Mouse (Mus musculus): Measurements from ENCODE around the gene Zfp653. TPM values are rescaled to one million over a fixed set of nuclear protein-coding genes. Genes with fewer than 3 reads are reported as not detected.
"Not testable (repeated sequence)": the region's sequence is repeated elsewhere in the genome, so short reads cannot be mapped to it uniquely, and the experiment has no call there.

Zfp653 gene
- polyA plus RNA-seq, 1 experiment from 2014 or later, result 5.5 TPM

DNA sequence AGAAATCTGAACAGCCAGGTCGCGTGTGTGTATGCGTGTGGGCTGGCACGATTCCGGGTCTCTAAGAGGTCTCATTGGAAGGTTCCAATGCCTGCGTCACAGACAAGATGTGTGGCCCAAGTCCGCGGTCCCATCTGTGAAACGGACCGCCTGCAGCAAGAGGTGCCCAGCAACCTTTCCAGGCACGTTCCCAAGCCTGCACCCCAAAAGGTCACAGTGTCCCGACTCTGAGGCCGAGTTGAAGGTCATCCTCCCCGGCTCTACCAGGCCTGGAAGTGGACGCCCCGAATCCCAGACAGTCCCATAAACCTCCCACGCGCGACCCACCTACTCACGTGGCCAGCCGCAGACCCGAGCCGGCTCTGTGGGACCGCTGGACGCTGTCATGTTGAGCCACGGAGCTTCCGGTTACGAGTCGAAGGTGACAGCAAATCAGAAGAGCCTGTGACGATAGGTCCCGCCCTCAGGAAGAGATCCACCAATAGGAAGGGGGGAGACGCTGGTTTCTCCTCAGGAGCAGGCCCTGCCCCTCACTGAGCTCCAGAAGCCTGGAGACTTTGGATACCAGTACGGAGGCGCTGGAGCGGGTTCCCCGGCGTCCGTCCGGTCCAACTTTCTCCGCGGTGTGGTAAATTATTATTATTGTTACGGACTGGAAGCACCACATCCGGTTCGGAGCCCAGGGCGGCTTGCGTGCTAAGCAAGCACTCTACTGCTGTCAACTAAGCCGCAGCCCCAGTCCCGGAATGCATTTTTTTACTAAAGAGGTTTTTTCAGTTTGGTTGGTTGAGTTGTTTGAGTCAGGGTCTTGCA lies 14.1 kb upstream of the Zfp653 start, which contains the start of gene Ecsit:
Gene Ecsit, minus strand, starts transcription at position 417 of the 813 bp plus-strand sequence.
- Histone ChIP-seq H3K4me3 (ENCODE audit: low read depth, low read length) (peak within 1 kb of the TSS; percentile 70), H3K4me2 (ENCODE audit: low read depth, low read length) (peak within 1 kb of the TSS; percentile 73), H3K27me3 (ENCODE audit: control insufficient read depth, insufficient read depth, low read length) (no peaks in the 10 kb centered on the region), H3K9ac (replicated peaks; ENCODE audit: low read length) (peak within 1 kb of the TSS; percentile 63), H3K9me3 (replicated peaks; ENCODE audit: control insufficient read depth, low read length) (no peaks in the 10 kb centered on the region), H3K4me1 (ENCODE audit: control insufficient read depth, insufficient read depth, low read length) (no peaks in the 10 kb centered on the region), H3K36me3 (replicated peaks; ENCODE audit: control insufficient read depth, insufficient read depth, low read depth, low read length) (no peaks in the 10 kb centered on the region), H3K27ac (replicated peaks; ENCODE audit: low read depth, low read length) (no peak within 1 kb of the TSS)
- peak; percentile 95 for ATAC-seq (replicated peaks; ENCODE audit: insufficient number of reproducible peaks, low FRiP score, low TSS enrichment, low read depth)
- peak; percentile 96 for DNase-seq (ENCODE audit: low spot score)
- WGBS, result under 1% methylated on average over 48 of the region's 48 CpGs

DNA sequence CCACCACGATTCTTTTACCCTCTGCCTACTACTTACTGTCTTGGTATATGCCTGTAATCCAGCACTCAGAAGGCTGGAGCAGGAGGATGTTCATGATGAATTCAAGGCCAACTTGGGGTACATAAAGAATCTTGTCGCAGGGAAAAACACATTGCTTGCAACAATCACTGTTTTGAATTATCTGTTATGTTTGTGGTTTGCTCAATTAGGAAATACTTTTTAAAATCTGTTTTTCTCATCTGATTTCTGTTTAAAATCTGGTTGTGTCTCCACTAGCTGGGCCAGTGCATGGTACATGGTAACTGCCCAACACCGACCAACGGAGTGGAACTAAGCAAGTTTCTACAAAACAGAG lies 13.5 kb upstream of the Zfp653 start:
- Histone ChIP-seq H3K4me1 (ENCODE audit: control insufficient read depth, insufficient read depth, low read length) (no peaks in the 10 kb centered on the region), H3K36me3 (replicated peaks; ENCODE audit: control insufficient read depth, insufficient read depth, low read depth, low read length) (no peaks in the 10 kb centered on the region), H3K9me3 (replicated peaks; ENCODE audit: control insufficient read depth, low read length) (no peaks in the 10 kb centered on the region), H3K27me3 (ENCODE audit: control insufficient read depth, insufficient read depth, low read length) (no peaks in the 10 kb centered on the region), H3K27ac (replicated peaks; ENCODE audit: low read depth, low read length) (no peak overlapping the region), H3K9ac (replicated peaks; ENCODE audit: low read length) (peak overlapping the region; percentile 63), H3K4me2 (ENCODE audit: low read depth, low read length) (peak overlapping the region; percentile 73), H3K4me3 (ENCODE audit: low read depth, low read length) (peak overlapping the region; percentile 70)
- DNase-seq (ENCODE audit: low spot score), result no peak
- ATAC-seq (replicated peaks; ENCODE audit: insufficient number of reproducible peaks, low FRiP score, low TSS enrichment, low read depth), result 0 out of 2 replicates have a peak, but pooled peaks have one; percentile 14
- WGBS, result 34% methylated on average over 4 of the region's 4 CpGs

DNA sequence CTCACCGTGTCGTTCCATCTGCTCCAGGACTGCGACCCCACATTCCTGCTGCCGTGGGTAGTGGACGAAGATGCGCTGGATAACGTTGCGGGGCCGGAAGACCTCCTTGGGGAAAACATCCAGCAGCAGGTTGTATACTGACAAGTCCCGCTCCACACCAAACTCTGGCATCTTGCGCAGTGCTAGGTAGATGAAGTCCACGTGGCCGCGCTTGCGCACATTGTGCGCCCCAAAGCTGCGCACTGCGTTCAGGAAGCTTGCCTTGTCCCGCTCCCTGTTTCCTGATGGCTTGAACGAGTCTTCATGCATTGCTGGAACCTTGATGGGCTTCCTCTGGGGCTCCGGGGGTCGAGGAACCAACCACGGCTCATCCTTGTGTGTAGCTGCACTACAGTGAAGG lies 5.0 kb upstream of the Zfp653 start:
- no peak overlapping the region for H3K4me2 ChIP-seq (ENCODE audit: low read depth, low read length)
- no peak overlapping the region for H3K27ac ChIP-seq (replicated peaks; ENCODE audit: low read depth, low read length)
- no peaks in the 10 kb centered on the region for H3K27me3 ChIP-seq (ENCODE audit: control insufficient read depth, insufficient read depth, low read length)
- H3K36me3 ChIP-seq (replicated peaks; ENCODE audit: control insufficient read depth, insufficient read depth, low read depth, low read length), result no peaks in the 10 kb centered on the region
- ATAC-seq (replicated peaks; ENCODE audit: insufficient number of reproducible peaks, low FRiP score, low TSS enrichment, low read depth), result no peak
- no peak overlapping the region for H3K9ac ChIP-seq (replicated peaks; ENCODE audit: low read length)
- 94% methylated on average over 23 of the region's 23 CpGs for WGBS
- no peak overlapping the region for H3K4me3 ChIP-seq (ENCODE audit: low read depth, low read length)
- no peak for DNase-seq (ENCODE audit: low spot score)
- H3K9me3 ChIP-seq (replicated peaks; ENCODE audit: control insufficient read depth, low read length), result no peaks in the 10 kb centered on the region
- no peaks in the 10 kb centered on the region for H3K4me1 ChIP-seq (ENCODE audit: control insufficient read depth, insufficient read depth, low read length)

DNA sequence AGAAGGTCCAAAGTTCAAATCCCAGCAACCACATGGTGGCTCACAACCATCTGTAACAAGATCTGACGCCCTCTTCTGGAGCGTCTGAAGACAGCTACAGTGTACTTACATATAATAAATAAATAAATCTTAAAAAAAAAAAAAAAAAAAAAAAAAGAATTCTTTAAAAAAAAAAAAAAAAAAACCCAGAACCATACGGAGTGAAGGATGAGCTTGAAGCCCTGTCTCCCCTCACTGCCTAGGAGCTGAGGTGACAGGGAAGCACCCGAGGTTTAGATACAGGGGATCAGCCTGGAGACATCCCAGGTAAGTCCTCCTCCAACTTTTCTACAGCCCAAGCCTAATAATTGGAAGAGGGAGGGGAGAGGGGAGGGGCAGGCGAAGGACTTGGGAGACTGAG lies 4.6 kb upstream of the Zfp653 start:
- not testable (repeated sequence) for ATAC-seq (replicated peaks; ENCODE audit: insufficient number of reproducible peaks, low FRiP score, low TSS enrichment, low read depth); H3K4me3 ChIP-seq (ENCODE audit: low read depth, low read length); DNase-seq (ENCODE audit: low spot score); H3K36me3 ChIP-seq (replicated peaks; ENCODE audit: control insufficient read depth, insufficient read depth, low read depth, low read length); H3K27me3 ChIP-seq (ENCODE audit: control insufficient read depth, insufficient read depth, low read length); H3K9me3 ChIP-seq (replicated peaks; ENCODE audit: control insufficient read depth, low read length); H3K9ac ChIP-seq (replicated peaks; ENCODE audit: low read length); H3K4me1 ChIP-seq (ENCODE audit: control insufficient read depth, insufficient read depth, low read length); H3K27ac ChIP-seq (replicated peaks; ENCODE audit: low read depth, low read length); H3K4me2 ChIP-seq (ENCODE audit: low read depth, low read length)
- 57% methylated on average over 5 of the region's 5 CpGs for WGBS

DNA sequence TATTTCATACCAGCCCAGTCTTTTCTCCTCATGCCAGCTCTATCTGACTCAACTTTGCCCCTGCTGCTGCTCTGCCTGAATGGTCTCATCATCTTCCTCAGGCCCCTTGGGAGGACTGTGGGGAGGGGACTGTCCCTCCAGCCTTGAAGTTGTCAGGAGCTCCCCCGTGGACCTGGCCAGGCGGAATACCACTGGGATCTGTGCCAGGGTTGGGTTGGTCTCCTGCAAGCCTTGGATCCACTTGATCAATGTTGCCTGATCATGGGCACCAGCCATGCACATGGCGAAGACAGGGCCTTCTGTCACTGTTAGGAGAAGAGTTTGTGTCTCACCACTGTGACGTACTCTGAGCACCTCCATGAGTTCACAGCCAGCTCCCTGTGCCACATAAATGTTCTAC lies 1.1 kb upstream of the Zfp653 start:
- H3K4me2 ChIP-seq (ENCODE audit: low read depth, low read length), result no peak overlapping the region
- no peak overlapping the region for H3K4me3 ChIP-seq (ENCODE audit: low read depth, low read length)
- no peaks in the 10 kb centered on the region for H3K27me3 ChIP-seq (ENCODE audit: control insufficient read depth, insufficient read depth, low read length)
- H3K9ac ChIP-seq (replicated peaks; ENCODE audit: low read length), result no peak overlapping the region
- no peaks in the 10 kb centered on the region for H3K4me1 ChIP-seq (ENCODE audit: control insufficient read depth, insufficient read depth, low read length)
- H3K36me3 ChIP-seq (replicated peaks; ENCODE audit: control insufficient read depth, insufficient read depth, low read depth, low read length), result no peaks in the 10 kb centered on the region; the same call in 1 of the 2 replicates
- H3K27ac ChIP-seq (replicated peaks; ENCODE audit: low read depth, low read length), result no peak overlapping the region
- WGBS, result 88% methylated on average over 4 of the region's 4 CpGs
- ATAC-seq (replicated peaks; ENCODE audit: insufficient number of reproducible peaks, low FRiP score, low TSS enrichment, low read depth) (no peak), DNase-seq (ENCODE audit: low spot score) (no peak)
- no peaks in the 10 kb centered on the region for H3K9me3 ChIP-seq (replicated peaks; ENCODE audit: control insufficient read depth, low read length)

DNA sequence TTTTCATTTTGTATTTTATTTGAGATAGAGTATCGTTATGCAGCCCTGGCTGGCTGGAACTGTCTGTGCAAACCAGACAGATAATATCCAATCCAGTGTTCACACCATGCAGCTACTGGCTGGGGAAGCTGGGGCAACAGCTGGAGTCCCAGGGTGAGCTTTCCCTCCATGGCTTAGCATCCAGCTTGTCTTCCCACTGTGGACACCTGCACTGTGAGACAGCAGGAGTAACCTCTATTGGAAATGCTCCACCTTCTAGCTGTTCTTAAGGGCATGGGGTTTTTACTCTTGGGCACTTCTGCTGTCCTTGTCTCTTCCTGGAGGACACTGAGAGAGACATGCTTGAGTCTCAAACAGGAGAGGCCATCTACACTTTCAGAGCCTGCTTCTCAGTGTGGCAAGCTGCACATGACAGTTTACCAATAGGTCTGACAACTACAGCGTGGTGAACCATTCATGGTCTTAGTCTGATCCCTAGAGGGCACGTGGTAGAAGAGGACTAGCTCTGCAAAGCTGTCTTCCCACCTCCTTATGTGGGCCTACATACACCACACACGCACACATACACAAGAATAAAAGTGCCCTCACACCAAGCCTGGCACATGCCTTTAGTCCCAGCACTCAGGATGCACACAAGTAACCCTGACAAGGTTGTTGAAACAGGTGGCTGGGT lies 1.2 kb downstream of the Zfp653 start:
- H3K9ac ChIP-seq (replicated peaks; ENCODE audit: low read length), result peak overlapping the region; percentile 39
- no peaks in the 10 kb centered on the region for H3K4me1 ChIP-seq (ENCODE audit: control insufficient read depth, insufficient read depth, low read length)
- no peaks in the 10 kb centered on the region for H3K27me3 ChIP-seq (ENCODE audit: control insufficient read depth, insufficient read depth, low read length)
- H3K4me3 ChIP-seq (ENCODE audit: low read depth, low read length), result peak overlapping the region; percentile 64
- H3K27ac ChIP-seq (replicated peaks; ENCODE audit: low read depth, low read length), result no peak overlapping the region
- H3K9me3 ChIP-seq (replicated peaks; ENCODE audit: control insufficient read depth, low read length), result no peaks in the 10 kb centered on the region
- DNase-seq (ENCODE audit: low spot score), result no peak
- peaks cover 2% of the 10 kb centered on the region for H3K36me3 ChIP-seq (replicated peaks; ENCODE audit: control insufficient read depth, insufficient read depth, low read depth, low read length)
- peak overlapping the region; percentile 32 for H3K4me2 ChIP-seq (ENCODE audit: low read depth, low read length)
- 69% methylated on average over 4 of the region's 4 CpGs for WGBS
- peak; percentile 10; the same call in 1 of the 2 replicates for ATAC-seq (replicated peaks; ENCODE audit: insufficient number of reproducible peaks, low FRiP score, low TSS enrichment, low read depth)

DNA sequence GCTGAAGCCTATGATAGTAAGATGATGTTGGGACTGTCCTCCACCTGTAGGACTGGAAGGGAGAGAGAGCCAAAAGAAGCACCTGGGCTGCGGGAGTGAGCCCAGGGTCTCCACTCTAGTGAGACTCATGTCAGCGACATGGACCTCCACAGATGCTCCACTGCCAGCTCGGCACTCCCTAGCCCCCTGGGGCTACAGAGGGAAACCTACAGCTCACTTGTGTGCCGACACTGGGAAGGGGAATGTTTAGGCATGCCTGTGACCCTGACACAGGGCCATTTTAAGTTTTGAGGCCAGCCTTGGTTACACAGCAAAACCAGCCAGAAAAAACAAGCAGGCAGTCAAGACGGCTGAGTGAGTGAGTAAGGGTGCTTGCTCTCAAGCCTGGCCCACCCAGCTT lies 4.0 kb downstream of the Zfp653 start:
- Histone ChIP-seq H3K27me3 (ENCODE audit: control insufficient read depth, insufficient read depth, low read length) (no peaks in the 10 kb centered on the region), H3K9me3 (replicated peaks; ENCODE audit: control insufficient read depth, low read length) (no peaks in the 10 kb centered on the region), H3K4me2 (ENCODE audit: low read depth, low read length) (no peak overlapping the region), H3K4me3 (ENCODE audit: low read depth, low read length) (no peak overlapping the region), H3K4me1 (ENCODE audit: control insufficient read depth, insufficient read depth, low read length) (no peaks in the 10 kb centered on the region), H3K9ac (replicated peaks; ENCODE audit: low read length) (no peak overlapping the region), H3K36me3 (replicated peaks; ENCODE audit: control insufficient read depth, insufficient read depth, low read depth, low read length) (peaks cover 2% of the 10 kb centered on the region), H3K27ac (replicated peaks; ENCODE audit: low read depth, low read length) (no peak overlapping the region)
- no peak for DNase-seq (ENCODE audit: low spot score)
- ATAC-seq (replicated peaks; ENCODE audit: insufficient number of reproducible peaks, low FRiP score, low TSS enrichment, low read depth), result no peak
- WGBS, result 77% methylated on average over 5 of the region's 5 CpGs

DNA sequence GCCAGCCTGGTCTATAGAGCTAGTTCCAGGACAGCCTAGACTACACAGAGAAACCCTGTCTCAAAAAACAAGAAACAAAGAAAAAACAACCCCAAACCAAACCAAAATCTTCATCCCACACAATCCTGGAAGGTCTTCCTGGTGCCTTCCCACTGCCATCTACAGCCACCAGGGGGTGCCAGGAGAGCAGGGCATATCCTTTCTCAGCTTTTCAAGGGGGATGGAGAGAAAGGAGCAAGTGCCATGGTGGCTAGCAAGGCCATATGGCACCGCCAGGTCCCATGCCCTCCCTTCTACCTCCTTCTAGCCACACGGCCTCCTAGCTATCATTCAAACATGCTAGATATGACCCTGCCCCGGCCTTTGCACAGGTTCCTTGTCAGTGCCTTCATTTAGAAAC lies 4.7 kb downstream of the Zfp653 start:
- Histone ChIP-seq H3K4me1 (ENCODE audit: control insufficient read depth, insufficient read depth, low read length) (no peaks in the 10 kb centered on the region), H3K4me2 (ENCODE audit: low read depth, low read length) (no peak overlapping the region), H3K9me3 (replicated peaks; ENCODE audit: control insufficient read depth, low read length) (no peaks in the 10 kb centered on the region), H3K9ac (replicated peaks; ENCODE audit: low read length) (no peak overlapping the region), H3K27me3 (ENCODE audit: control insufficient read depth, insufficient read depth, low read length) (no peaks in the 10 kb centered on the region), H3K27ac (replicated peaks; ENCODE audit: low read depth, low read length) (no peak overlapping the region), H3K36me3 (replicated peaks; ENCODE audit: control insufficient read depth, insufficient read depth, low read depth, low read length) (peaks cover 2% of the 10 kb centered on the region), H3K4me3 (ENCODE audit: low read depth, low read length) (no peak overlapping the region)
- 83% methylated on average over 3 of the region's 3 CpGs for WGBS
- no peak for ATAC-seq (replicated peaks; ENCODE audit: insufficient number of reproducible peaks, low FRiP score, low TSS enrichment, low read depth)
- DNase-seq (ENCODE audit: low spot score), result peak; percentile 38
